Mouse (Mus musculus) lung, embryonic 15.5 days (tissue): Measurements from ENCODE around the gene Zfp260. TPM values are rescaled to one million over a fixed set of nuclear protein-coding genes. Genes with fewer than 3 reads are reported as not detected.

Experiments used
- ATAC-seq: fragments of 200-750 bp; cut with Nextera tagmentation; 2 replicates; pipeline ENCODE4 v1.8.0; 2017; ENCODE audit warnings: moderate number of reproducible peaks, borderline replicate concordance; ENCODE audit not compliant: low FRiP score, low TSS enrichment; ENCODE audit errors: extremely low read depth
- H3K27ac ChIP-seq: fragments of 300-500 bp; sonication (generic); 2 replicates; pipeline ENCODE4 v1.5.1; 2015; ENCODE audit warnings: moderate library complexity, mild to moderate bottlenecking, inconsistent platforms
- H3K27me3 ChIP-seq: fragments of 300-500 bp; sonication (generic); 2 replicates; pipeline ENCODE4 v1.6.1; 2015; ENCODE audit warnings: inconsistent platforms
- H3K36me3 ChIP-seq: fragments of 300-500 bp; sonication (generic); 2 replicates; pipeline ENCODE4 v1.6.1; 2015; ENCODE audit warnings: inconsistent platforms
- H3K4me1 ChIP-seq: fragments of 300-500 bp; sonication (generic); 2 replicates; pipeline ENCODE4 v1.6.1; 2015; ENCODE audit warnings: inconsistent platforms
- H3K4me2 ChIP-seq: fragments of 300-500 bp; sonication (generic); 2 replicates; pipeline ENCODE4 v1.6.1; 2015; ENCODE audit warnings: inconsistent platforms, mild to moderate bottlenecking, moderate library complexity
- H3K4me3 ChIP-seq: fragments of 300-500 bp; sonication (generic); 2 replicates; pipeline ENCODE4 v1.5.1; 2015; ENCODE audit warnings: mild to moderate bottlenecking, inconsistent platforms
- H3K9ac ChIP-seq: fragments of 300-500 bp; sonication (generic); 2 replicates; pipeline ENCODE4 v1.6.1; 2015; ENCODE audit warnings: inconsistent platforms
- H3K9me3 ChIP-seq: fragments of 300-500 bp; sonication (generic); 2 replicates; pipeline ENCODE4 v1.6.1; 2016; ENCODE audit warnings: inconsistent platforms
- WGBS: fragments of 180-500 bp; shearing (Covaris S2); methylation state at CpG from one replicate; pipeline ENCODE4 v1.1.7; 2015; 5-methylcytosine and 5-hydroxymethylcytosine counted together
- microRNA-seq: library from miRNA; unstranded; fragments of <30 nt; microRNA quantifications from one replicate; pipeline ENCODE4, GENCODE M21; 2016
- polyA plus RNA-seq: library from polyadenylated mRNA; unstranded; fragments of >200 nt; fragmentation: Nextera tagmentation; extraction: Ambion mirVana; gene quantifications from 2 replicates; pipeline ENCODE4 v1.2.1, GENCODE M21; 2015

Zfp260 gene
- polyA plus RNA-seq, 1 experiment from 2014 or later: 107 TPM

DNA sequence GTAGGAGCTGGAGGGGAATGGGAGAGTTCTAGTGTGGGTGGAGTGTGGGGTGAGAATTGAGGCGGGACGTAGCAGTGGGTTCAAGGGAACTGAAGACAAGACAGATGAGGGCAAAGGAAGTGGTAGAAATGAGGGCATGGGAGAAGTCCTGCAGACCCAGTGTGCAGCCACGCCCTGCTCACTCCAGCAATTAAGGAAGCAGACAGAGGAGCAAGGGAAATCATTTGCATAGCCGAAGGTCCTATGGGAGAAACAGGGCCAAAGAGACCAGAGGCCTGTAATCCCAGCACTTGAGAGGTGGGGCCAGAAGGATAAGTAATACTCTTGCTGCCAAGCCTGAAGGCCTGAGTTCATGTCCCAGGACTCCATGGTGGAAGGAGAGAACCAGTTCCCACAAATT is 37.8 kb downstream of the Zfp260 start:
- ATAC-seq: no peak
- Histone ChIP-seq H3K4me1 (no peaks in the 10 kb centered on the region), H3K9ac (no peak overlapping the region), H3K4me2 (no peak overlapping the region), H3K36me3 (peaks cover 76% of the 10 kb centered on the region), H3K4me3 (no peak overlapping the region), H3K9me3 (no peaks in the 10 kb centered on the region), H3K27me3 (no peaks in the 10 kb centered on the region), H3K27ac (no peak overlapping the region)
- WGBS: 78% methylated on average over 4 of the region's 4 CpGs

DNA sequence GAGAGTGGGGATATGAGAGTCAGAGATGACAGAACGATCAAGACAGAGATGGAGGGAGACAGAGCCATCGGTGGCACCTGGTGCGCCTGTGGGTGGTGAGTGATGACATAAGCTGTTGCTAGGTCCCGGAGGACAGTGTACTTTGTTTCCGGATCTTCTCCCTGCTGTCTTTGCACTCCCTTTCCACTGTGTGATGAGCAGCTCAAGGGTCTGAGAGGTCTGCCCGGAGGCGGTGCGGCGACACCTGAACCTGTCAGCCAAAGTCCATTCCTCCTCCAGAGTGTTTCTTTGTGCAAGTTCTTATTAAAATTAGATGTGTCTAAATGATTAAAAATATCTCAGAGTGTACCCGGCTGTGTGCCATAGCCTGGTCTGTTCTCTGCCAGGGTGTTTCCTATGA is 42.2 kb downstream of the Zfp260 start:
- H3K27me3 ChIP-seq: no peaks in the 10 kb centered on the region
- peaks cover 57% of the 10 kb centered on the region for H3K36me3 ChIP-seq
- no peak overlapping the region for H3K27ac ChIP-seq
- H3K4me1 ChIP-seq: no peaks in the 10 kb centered on the region
- no peak overlapping the region for H3K4me3 ChIP-seq
- H3K4me2 ChIP-seq: no peak overlapping the region
- no peak overlapping the region for H3K9ac ChIP-seq
- no peak for ATAC-seq
- no peaks in the 10 kb centered on the region for H3K9me3 ChIP-seq
- WGBS: 89% methylated on average over 10 of the region's 10 CpGs

DNA sequence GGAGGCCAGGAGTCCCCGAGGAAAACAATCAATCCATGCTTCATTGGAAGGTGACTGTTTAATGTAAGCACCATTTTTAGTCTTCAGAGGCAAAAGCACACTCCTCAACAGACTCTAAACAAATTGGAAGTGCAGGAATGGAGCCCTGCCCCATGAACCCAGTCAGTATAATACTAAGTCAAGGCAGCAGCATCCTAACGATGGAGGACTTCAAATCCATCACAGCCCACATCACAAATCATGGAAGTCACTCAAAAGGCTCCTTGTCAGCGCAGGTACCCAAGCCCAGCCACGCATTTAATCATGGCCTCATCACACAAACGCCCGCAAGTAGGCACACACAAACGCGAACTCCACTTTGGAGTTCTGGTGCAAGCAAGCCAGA is 48.6 kb downstream of the Zfp260 start:
- H3K27ac ChIP-seq: 0 out of 2 replicates have a peak overlapping the region, but pooled peaks have one; percentile 87
- no peaks in the 10 kb centered on the region for H3K27me3 ChIP-seq
- peak; percentile 25; the same call in 1 of the 2 replicates for ATAC-seq
- no peaks in the 10 kb centered on the region for H3K4me1 ChIP-seq
- peak overlapping the region; percentile 72 for H3K4me2 ChIP-seq
- H3K9me3 ChIP-seq: no peaks in the 10 kb centered on the region
- peak overlapping the region; percentile 59 for H3K9ac ChIP-seq
- 11% methylated on average over 8 of the region's 8 CpGs for WGBS
- H3K4me3 ChIP-seq: peak overlapping the region; percentile 60
- peaks cover 13% of the 10 kb centered on the region; the same call in 1 of the 2 replicates for H3K36me3 ChIP-seq

DNA sequence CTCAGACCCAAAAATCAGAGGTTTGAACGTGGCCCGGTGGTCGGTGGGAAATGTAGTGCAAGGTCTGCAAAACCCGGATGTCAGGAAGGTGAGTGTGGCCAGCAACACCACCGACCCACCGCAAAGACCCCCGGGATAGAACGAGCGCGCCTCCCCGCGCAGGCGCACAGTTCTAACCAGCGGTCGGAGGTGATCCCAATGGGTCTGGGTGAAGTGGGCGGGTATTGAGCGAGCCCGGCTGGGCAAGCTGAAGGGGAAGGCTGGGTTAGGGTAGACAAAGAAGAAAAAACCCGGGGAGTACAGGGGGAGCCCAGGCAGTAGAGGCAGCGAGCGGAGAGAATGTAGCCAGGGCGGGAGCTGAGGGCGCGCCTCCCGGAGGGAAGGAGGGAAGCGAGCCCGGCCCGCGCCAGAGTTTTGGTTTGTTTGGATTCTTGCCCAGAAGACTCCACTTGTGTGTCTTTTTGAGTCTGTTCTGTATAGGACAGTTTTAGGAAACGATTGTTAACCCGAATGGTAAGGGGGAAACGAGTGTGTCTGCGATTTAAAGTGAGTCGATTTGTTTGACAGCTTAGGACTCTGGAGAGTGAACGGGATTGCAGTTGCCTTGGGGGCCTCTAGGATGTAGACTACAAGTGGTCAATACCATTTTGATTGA is 49.1 kb downstream of the Zfp260 start:
- H3K36me3 ChIP-seq: peaks cover 14% of the 10 kb centered on the region; the same call in 1 of the 2 replicates
- H3K4me3 ChIP-seq: peak overlapping the region; percentile 60
- H3K27me3 ChIP-seq: no peaks in the 10 kb centered on the region
- ATAC-seq: peak; percentile 93
- peak overlapping the region; percentile 59 for H3K9ac ChIP-seq
- no peaks in the 10 kb centered on the region for H3K9me3 ChIP-seq
- peak overlapping the region; percentile 87 for H3K27ac ChIP-seq
- WGBS: 2% methylated on average over 35 of the region's 35 CpGs
- peak overlapping the region; percentile 72 for H3K4me2 ChIP-seq
- no peaks in the 10 kb centered on the region for H3K4me1 ChIP-seq

- Histone ChIP-seq H3K9ac (no peak overlapping the region), H3K27me3 (no peaks in the 10 kb centered on the region), H3K27ac (no peak overlapping the region), H3K4me1 (no peaks in the 10 kb centered on the region), H3K4me3 (no peak overlapping the region), H3K9me3 (peaks cover 16% of the 10 kb centered on the region), H3K4me2 (no peak overlapping the region), H3K36me3 (peaks cover 32% of the 10 kb centered on the region)
- ATAC-seq: no peak
- 91% methylated on average over 5 of the region's 5 CpGs for WGBS
Observed at GRCm38 (mm10) chr7:30147011-30147410, 52.4 kb downstream of the Zfp260 start.

DNA sequence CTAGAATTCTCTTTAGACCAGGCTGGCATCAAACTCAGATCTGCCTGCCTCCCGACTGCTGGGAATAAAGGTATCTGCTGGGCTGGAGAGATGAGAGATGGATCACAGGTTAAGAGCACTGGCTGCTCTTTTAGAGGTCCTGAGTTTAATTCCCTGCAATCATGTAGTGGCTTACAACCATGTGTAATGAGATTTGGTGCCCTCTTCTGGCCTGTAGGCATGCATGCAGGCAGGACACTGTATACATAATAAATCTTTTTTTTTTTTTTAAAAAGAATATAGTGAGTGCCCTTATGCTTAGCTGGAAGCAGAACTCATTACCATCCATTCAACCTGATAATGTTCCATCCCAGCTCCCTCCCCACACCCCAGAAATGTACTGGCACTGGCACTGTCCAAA is 59.5 kb downstream of the Zfp260 start:
- 88% methylated on average over 1 of the region's 1 CpGs for WGBS
- no peak overlapping the region for H3K4me3 ChIP-seq

GRCm38 (mm10) chr7:30155507-30155906 is 60.9 kb downstream of the Zfp260 start:
- no peaks in the 10 kb centered on the region for H3K4me1 ChIP-seq
- no peak for ATAC-seq
- 91% methylated on average over 3 of the region's 3 CpGs for WGBS
- no peaks in the 10 kb centered on the region for H3K27me3 ChIP-seq
- no peak overlapping the region for H3K9ac ChIP-seq
- H3K9me3 ChIP-seq: peaks cover 57% of the 10 kb centered on the region
- no peak overlapping the region for H3K27ac ChIP-seq
- H3K4me2 ChIP-seq: no peak overlapping the region
- H3K4me3 ChIP-seq: no peak overlapping the region
- H3K36me3 ChIP-seq: peaks cover 71% of the 10 kb centered on the region

More for the DNA sequence above, 59.5 kb downstream of the Zfp260 start:
- no peak overlapping the region for H3K4me2 ChIP-seq
- peaks cover 67% of the 10 kb centered on the region for H3K36me3 ChIP-seq
- no peaks in the 10 kb centered on the region for H3K4me1 ChIP-seq
- no peaks in the 10 kb centered on the region for H3K27me3 ChIP-seq
- no peak for ATAC-seq
- H3K9me3 ChIP-seq: peaks cover 52% of the 10 kb centered on the region
- no peak overlapping the region for H3K27ac ChIP-seq
- H3K9ac ChIP-seq: no peak overlapping the region

Small RNA genes lying within 50 kb of the gene (microRNA-seq; reads per million reads assigned to microRNA genes)
- gene Gm23368: not detected

Other genes starting within 250 kb of the Zfp260 start
- 5.8 and 6.3 TPM in 2 replicates for gene Zfp940, start 241.1 kb upstream of the Zfp260 start, polyA plus RNA-seq
- 6.4 and 6.6 TPM in 2 replicates for gene Zfp420, start 234.8 kb upstream of the Zfp260 start, polyA plus RNA-seq
- 9.6 and 9.8 TPM in 2 replicates for gene Zfp27, start 188.2 kb upstream of the Zfp260 start, polyA plus RNA-seq
- 4.7 and 5.1 TPM in 2 replicates for gene Zfp383, start 186.6 kb upstream of the Zfp260 start, polyA plus RNA-seq
- 11.0 and 14.2 TPM in 2 replicates for gene Zfp74, start 140.7 kb upstream of the Zfp260 start, polyA plus RNA-seq
- gene Zfp568, start 110.8 kb upstream of the Zfp260 start, polyA plus RNA-seq: 14.9 and 15.4 TPM in 2 replicates
- gene Zfp14, start 43.4 kb upstream of the Zfp260 start, polyA plus RNA-seq: 3.2 and 3.5 TPM in 2 replicates
- gene Zfp82, start 21.9 kb upstream of the Zfp260 start, polyA plus RNA-seq: 5.3 and 7.6 TPM in 2 replicates
- gene Gm26920, start 4.4 kb upstream of the Zfp260 start, polyA plus RNA-seq: 0.81 and 1.1 TPM in 2 replicates
- 8.1 and 8.3 TPM in 2 replicates for gene Zfp566, start 4.2 kb upstream of the Zfp260 start, polyA plus RNA-seq
- 12.5 and 13.5 TPM in 2 replicates for gene Zfp382, start 27.2 kb downstream of the Zfp260 start, polyA plus RNA-seq
- 16.6 and 18.4 TPM in 2 replicates for gene Zfp146, start 75.0 kb downstream of the Zfp260 start, polyA plus RNA-seq
- gene Cox7a1, start 89.4 kb downstream of the Zfp260 start, polyA plus RNA-seq: 17.7 and 18.9 TPM in 2 replicates
- gene Capns1, start 104.0 kb downstream of the Zfp260 start, polyA plus RNA-seq: 97.0 and 104 TPM in 2 replicates
- 148 and 156 TPM in 2 replicates for gene Polr2i, start 137.2 kb downstream of the Zfp260 start, polyA plus RNA-seq
- gene Tbcb, start 137.5 kb downstream of the Zfp260 start, polyA plus RNA-seq: 168 and 180 TPM in 2 replicates
- gene Ovol3, start 140.9 kb downstream of the Zfp260 start, polyA plus RNA-seq: not detected in 2 replicates
- gene Thap8, start 185.3 kb downstream of the Zfp260 start, polyA plus RNA-seq: 0.50 and 0.64 TPM in 2 replicates
- 10.7 and 11.5 TPM in 2 replicates for gene Wdr62, start 185.6 kb downstream of the Zfp260 start, polyA plus RNA-seq
- 18.6 and 18.8 TPM in 2 replicates for gene Clip3, start 197.0 kb downstream of the Zfp260 start, polyA plus RNA-seq
- 76.6 and 78.7 TPM in 2 replicates for gene Alkbh6, start 213.9 kb downstream of the Zfp260 start, polyA plus RNA-seq
- gene Syne4, start 220.0 kb downstream of the Zfp260 start, polyA plus RNA-seq: 25.1 and 29.5 TPM in 2 replicates
- 1.9 TPM in 1 of 2 replicates, not detected in the other for gene E130208F15Rik, start 227.0 kb downstream of the Zfp260 start, polyA plus RNA-seq
- gene Sdhaf1, start 229.1 kb downstream of the Zfp260 start, polyA plus RNA-seq: 18.2 and 19.5 TPM in 2 replicates